Mouse (Mus musculus) limb, embryonic 13.5 days (tissue): ENCODE data around the gene Gm2a. TPM values are rescaled to one million over a fixed set of nuclear protein-coding genes. Genes with fewer than 3 reads are reported as not detected.
A peak's percentile ranks its signal among the peaks of the same experiment; 100 is the strongest.

Experiments used
- ATAC-seq: fragments of 200-750 bp; cut with Nextera tagmentation; 2 replicates; pipeline ENCODE4 v1.8.0; 2017; ENCODE audit warnings: low read depth, moderate number of reproducible peaks, moderate TSS enrichment; ENCODE audit not compliant: low FRiP score
- H3K27ac ChIP-seq: fragments of 300-500 bp; sonication (generic); 2 replicates; pipeline ENCODE4 v1.5.1; 2015; ENCODE audit warnings: inconsistent platforms, mild to moderate bottlenecking, moderate library complexity
- H3K27me3 ChIP-seq: fragments of 300-500 bp; sonication (generic); 2 replicates; pipeline ENCODE4 v1.6.1; 2015; ENCODE audit warnings: mild to moderate bottlenecking, inconsistent platforms
- H3K36me3 ChIP-seq: fragments of 300-500 bp; sonication (generic); 2 replicates; pipeline ENCODE4 v1.6.1; 2015; ENCODE audit warnings: inconsistent platforms, mild to moderate bottlenecking, moderate library complexity
- H3K4me1 ChIP-seq: fragments of 300-500 bp; sonication (generic); 2 replicates; pipeline ENCODE4 v1.6.1; 2015; ENCODE audit warnings: inconsistent platforms
- H3K4me2 ChIP-seq: fragments of 300-500 bp; sonication (generic); replicated peaks from 2 replicates; pipeline ENCODE4 v1.6.1; 2015; ENCODE audit warnings: inconsistent platforms, mild to moderate bottlenecking, moderate library complexity
- H3K4me3 ChIP-seq: fragments of 300-500 bp; sonication (generic); 2 replicates; pipeline ENCODE4 v1.5.1; 2015; ENCODE audit warnings: moderate library complexity, mild to moderate bottlenecking, inconsistent platforms
- H3K9ac ChIP-seq: fragments of 300-500 bp; sonication (generic); 2 replicates; pipeline ENCODE4 v1.6.1; 2015; ENCODE audit warnings: mild to moderate bottlenecking, inconsistent platforms
- H3K9me3 ChIP-seq: fragments of 300-500 bp; sonication (generic); 2 replicates; pipeline ENCODE4 v1.6.1; 2016; ENCODE audit warnings: inconsistent platforms
- WGBS: fragments of 180-500 bp; shearing (Covaris S2); methylation state at CpG from one replicate; pipeline ENCODE4 v1.1.7; 2015; 5-methylcytosine and 5-hydroxymethylcytosine counted together
- polyA plus RNA-seq: library from polyadenylated mRNA; unstranded; fragments of >200 nt; fragmentation: Nextera tagmentation; extraction: Ambion mirVana; gene quantifications from 2 replicates; pipeline ENCODE4 v1.2.1, GENCODE M21; 2015

The Gm2a gene
- polyA plus RNA-seq, 1 experiment from 2014 or later = 17.9 TPM

- Histone ChIP-seq H3K4me3 (no peak overlapping the region), H3K9me3 (no peaks in the 10 kb centered on the region), H3K4me2 (no peak overlapping the region), H3K4me1 (no peaks in the 10 kb centered on the region), H3K27ac (no peak overlapping the region), H3K27me3 (no peaks in the 10 kb centered on the region), H3K36me3 (no peaks in the 10 kb centered on the region), H3K9ac (no peak overlapping the region)
- ATAC-seq = no peak
- WGBS = 89% methylated on average over 5 of the region's 5 CpGs
Observed at GRCm38 (mm10) chr11:55134871-55135270, 37.0 kb downstream of the Gm2a start.

- H3K9ac ChIP-seq = no peak overlapping the region
- H3K9me3 ChIP-seq = no peaks in the 10 kb centered on the region
- H3K4me1 ChIP-seq = no peaks in the 10 kb centered on the region
- H3K4me2 ChIP-seq = no peak overlapping the region
- no peak overlapping the region for H3K4me3 ChIP-seq
- no peaks in the 10 kb centered on the region for H3K36me3 ChIP-seq
- no peaks in the 10 kb centered on the region for H3K27me3 ChIP-seq
- no peak for ATAC-seq
- no peak overlapping the region for H3K27ac ChIP-seq
- WGBS = 81% methylated on average over 15 of the region's 15 CpGs
Observed at GRCm38 (mm10) chr11:55136770-55137547, 39.0 kb downstream of the Gm2a start.

GRCm38 (mm10) chr11:55137646-55138045 lies 39.7 kb downstream of the Gm2a start:
- ATAC-seq = no peak
- H3K4me3 ChIP-seq = no peak overlapping the region
- H3K9me3 ChIP-seq = no peaks in the 10 kb centered on the region
- no peak overlapping the region for H3K9ac ChIP-seq
- H3K27me3 ChIP-seq = no peaks in the 10 kb centered on the region
- H3K27ac ChIP-seq = no peak overlapping the region
- no peaks in the 10 kb centered on the region for H3K4me1 ChIP-seq
- no peak overlapping the region for H3K4me2 ChIP-seq
- no peaks in the 10 kb centered on the region for H3K36me3 ChIP-seq

- Histone ChIP-seq H3K4me2 (no peak overlapping the region), H3K4me1 (peaks cover 4% of the 10 kb centered on the region; the same call in 1 of the 2 replicates), H3K4me3 (no peak overlapping the region), H3K36me3 (no peaks in the 10 kb centered on the region), H3K9me3 (no peaks in the 10 kb centered on the region), H3K27me3 (no peaks in the 10 kb centered on the region), H3K27ac (no peak overlapping the region), H3K9ac (no peak overlapping the region)
- ATAC-seq = no peak
- WGBS = 84% methylated on average over 4 of the region's 4 CpGs
Observed at GRCm38 (mm10) chr11:55141502-55141901, 43.6 kb downstream of the Gm2a start.

- H3K4me1 ChIP-seq = peaks cover 4% of the 10 kb centered on the region; the same call in 1 of the 2 replicates
- H3K36me3 ChIP-seq = no peaks in the 10 kb centered on the region
- peak; percentile 67; the same call in 1 of the 2 replicates for ATAC-seq
- H3K4me3 ChIP-seq = no peak overlapping the region
- no peak overlapping the region; the same call in 1 of the 2 replicates for H3K27ac ChIP-seq
- no peaks in the 10 kb centered on the region for H3K27me3 ChIP-seq
- no peak overlapping the region for H3K9ac ChIP-seq
- 34% methylated on average over 5 of the region's 5 CpGs for WGBS
- H3K9me3 ChIP-seq = no peaks in the 10 kb centered on the region
- no peak overlapping the region for H3K4me2 ChIP-seq
Observed at GRCm38 (mm10) chr11:55144011-55144410, 46.1 kb downstream of the Gm2a start.

GRCm38 (mm10) chr11:55146855-55147254 lies 48.9 kb downstream of the Gm2a start:
- Histone ChIP-seq H3K27me3 (no peaks in the 10 kb centered on the region), H3K9ac (no peak overlapping the region), H3K4me2 (no peak overlapping the region), H3K4me1 (peaks cover 4% of the 10 kb centered on the region; the same call in 1 of the 2 replicates), H3K9me3 (no peaks in the 10 kb centered on the region), H3K4me3 (no peak overlapping the region), H3K36me3 (no peaks in the 10 kb centered on the region), H3K27ac (no peak overlapping the region)
- 88% methylated on average over 1 of the region's 1 CpGs for WGBS
- no peak for ATAC-seq

- no peak for ATAC-seq
- peaks cover 4% of the 10 kb centered on the region; the same call in 1 of the 2 replicates for H3K4me1 ChIP-seq
- no peaks in the 10 kb centered on the region for H3K36me3 ChIP-seq
- H3K27me3 ChIP-seq = no peaks in the 10 kb centered on the region
- no peak overlapping the region for H3K4me3 ChIP-seq
- no peak overlapping the region for H3K27ac ChIP-seq
- H3K9ac ChIP-seq = no peak overlapping the region
- WGBS = 64% methylated on average over 6 of the region's 6 CpGs
- no peak overlapping the region for H3K4me2 ChIP-seq
- no peaks in the 10 kb centered on the region for H3K9me3 ChIP-seq
Observed at GRCm38 (mm10) chr11:55147423-55147822, 49.5 kb downstream of the Gm2a start.

GRCm38 (mm10) chr11:55148461-55148860 lies 50.5 kb downstream of the Gm2a start:
- no peak for ATAC-seq
- H3K4me1 ChIP-seq = no peaks in the 10 kb centered on the region
- no peaks in the 10 kb centered on the region for H3K36me3 ChIP-seq
- H3K27ac ChIP-seq = no peak overlapping the region
- H3K27me3 ChIP-seq = no peaks in the 10 kb centered on the region
- no peak overlapping the region for H3K4me2 ChIP-seq
- WGBS = 80% methylated on average over 4 of the region's 4 CpGs
- no peak overlapping the region for H3K9ac ChIP-seq
- no peak overlapping the region for H3K4me3 ChIP-seq
- no peaks in the 10 kb centered on the region for H3K9me3 ChIP-seq

- H3K9ac ChIP-seq = no peak within 1 kb of the TSS
- WGBS = 80% methylated on average over 3 of the region's 3 CpGs
- no peak for ATAC-seq
Observed at GRCm38 (mm10) chr11:55151608-55152007, 53.7 kb downstream of the Gm2a start, which contains the start of gene Slc36a3. Slc36a3 (minus strand) TSS chr11:55151708.

GRCm38 (mm10) chr11:55154398-55155069 lies 56.6 kb downstream of the Gm2a start:
- no peaks in the 10 kb centered on the region for H3K4me1 ChIP-seq
- WGBS = 52% methylated on average over 3 of the region's 3 CpGs
- no peaks in the 10 kb centered on the region for H3K9me3 ChIP-seq

More at GRCm38 (mm10) chr11:55151608-55152007, 53.7 kb downstream of the Gm2a start, which contains the start of gene Slc36a3:
- Histone ChIP-seq H3K36me3 (no peaks in the 10 kb centered on the region), H3K4me3 (no peak within 1 kb of the TSS), H3K4me1 (no peaks in the 10 kb centered on the region), H3K9me3 (no peaks in the 10 kb centered on the region), H3K27ac (no peak within 1 kb of the TSS), H3K27me3 (no peaks in the 10 kb centered on the region), H3K4me2 (no peak within 1 kb of the TSS)

GRCm38 (mm10) chr11:55155070-55155421 lies 57.1 kb downstream of the Gm2a start:
- Histone ChIP-seq H3K4me1 (no peaks in the 10 kb centered on the region), H3K4me3 (no peak overlapping the region), H3K9me3 (no peaks in the 10 kb centered on the region), H3K27me3 (no peaks in the 10 kb centered on the region), H3K4me2 (no peak overlapping the region), H3K9ac (no peak overlapping the region), H3K36me3 (no peaks in the 10 kb centered on the region), H3K27ac (no peak overlapping the region)
- ATAC-seq = no peak
- 72% methylated on average over 6 of the region's 6 CpGs for WGBS

More at GRCm38 (mm10) chr11:55154398-55155069, 56.6 kb downstream of the Gm2a start:
- Histone ChIP-seq H3K36me3 (no peaks in the 10 kb centered on the region), H3K9ac (no peak overlapping the region), H3K4me2 (no peak overlapping the region), H3K27me3 (no peaks in the 10 kb centered on the region), H3K4me3 (no peak overlapping the region), H3K27ac (no peak overlapping the region)
- ATAC-seq = no peak

- no peaks in the 10 kb centered on the region for H3K27me3 ChIP-seq
- no peak overlapping the region for H3K4me3 ChIP-seq
- ATAC-seq = no peak
Observed at GRCm38 (mm10) chr11:55158785-55159359, 61.0 kb downstream of the Gm2a start.

More at GRCm38 (mm10) chr11:55158785-55159359, 61.0 kb downstream of the Gm2a start:
- no peak overlapping the region for H3K27ac ChIP-seq
- H3K9me3 ChIP-seq = no peaks in the 10 kb centered on the region
- no peaks in the 10 kb centered on the region for H3K36me3 ChIP-seq
- 56% methylated on average over 13 of the region's 13 CpGs for WGBS
- H3K4me2 ChIP-seq = no peak overlapping the region
- no peak overlapping the region for H3K9ac ChIP-seq
- no peaks in the 10 kb centered on the region for H3K4me1 ChIP-seq
